10 mouse cellular contexts compared by ENCODE assay signal in the genomic region with DNA sequence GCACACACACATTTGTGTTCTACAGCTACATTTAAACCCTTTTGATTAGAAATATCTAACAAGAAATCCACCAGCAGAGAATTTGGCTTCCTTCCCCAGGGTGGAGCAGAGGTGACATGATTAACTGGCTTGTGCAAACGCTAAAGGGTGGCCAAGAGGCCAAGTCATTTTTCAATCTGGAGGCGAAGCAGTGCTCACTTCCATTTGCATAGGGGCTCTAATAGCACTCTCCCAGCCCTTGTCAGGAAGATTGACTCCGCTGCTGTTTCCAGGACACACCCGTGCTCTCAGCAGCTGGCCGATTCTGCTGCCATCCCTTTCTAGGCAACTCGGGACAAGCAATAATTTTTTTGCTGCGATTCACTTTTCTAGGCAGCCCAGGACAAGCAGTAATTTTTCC. TPM values are rescaled to one million over a fixed set of nuclear protein-coding genes. Genes with fewer than 3 reads are reported as not detected.
DNase-seq lines count a peak whose midpoint lies in the region; ATAC-seq lines count a peak whose summit lies in the region.
"Had no signal": no experiment of that assay in that cellular context is flagged by ENCODE, and none has a peak within 500 bp of the region (broad histone marks: within the 10 kb centered on the region; RNA-seq: fewer than 3 reads in every experiment).

No protein-coding gene starts in this region.

- 0 out of 2 replicates have a peak overlapping the region, but pooled peaks have one; percentile 0 for H3K4me2 ChIP-seq in kidney, embryonic 14.5 days (replicated peaks; ENCODE audit: low read depth, low read length)
- H3K4me2 ChIP-seq in neural tube, embryonic 14.5 days (ENCODE audit: low read depth, low read length): peak overlapping the region; percentile 22; the same call in 1 of the 2 replicates

- no peak overlapping the region for H3K4me3 ChIP-seq in kidney, embryonic 14.5 days (ENCODE audit: low read length)
- no peak overlapping the region for H3K4me3 ChIP-seq in neural tube, embryonic 14.5 days (ENCODE audit: low read depth, low read length)

- ATAC-seq in kidney, embryonic 14.5 days (ENCODE audit: low FRiP score, low TSS enrichment): peak; percentile 75
- peak; percentile 83; the same call in 1 of the 2 replicates for ATAC-seq in neural tube, embryonic 14.5 days (ENCODE audit: low read depth)

- H3K4me1 ChIP-seq in kidney, embryonic 14.5 days (ENCODE audit: control insufficient read depth, insufficient read depth, low read length): peaks cover 22% of the 10 kb centered on the region
- H3K4me1 ChIP-seq in neural tube, embryonic 14.5 days (ENCODE audit: control insufficient read depth, insufficient read depth, low read length): peaks cover 19% of the 10 kb centered on the region

- H3K9ac ChIP-seq in kidney, embryonic 14.5 days (ENCODE audit: low read depth, low read length): no peak overlapping the region
- H3K9ac ChIP-seq in neural tube, embryonic 14.5 days (replicated peaks; ENCODE audit: low read depth, low read length): no peak overlapping the region

- H3K36me3 ChIP-seq in kidney, embryonic 14.5 days (ENCODE audit: control insufficient read depth, insufficient read depth, low read length): no peaks in the 10 kb centered on the region
- no peaks in the 10 kb centered on the region for H3K36me3 ChIP-seq in neural tube, embryonic 14.5 days (ENCODE audit: control insufficient read depth, insufficient read depth, low read length)

- peak overlapping the region; percentile 80 for H3K27ac ChIP-seq in kidney, embryonic 14.5 days (ENCODE audit: low read depth, low read length)
- peak overlapping the region; percentile 66 for H3K27ac ChIP-seq in neural tube, embryonic 14.5 days (ENCODE audit: low read depth, low read length)

- no peaks in the 10 kb centered on the region for H3K9me3 ChIP-seq in kidney, embryonic 14.5 days (ENCODE audit: control insufficient read depth, low read length)
- H3K9me3 ChIP-seq in neural tube, embryonic 14.5 days (ENCODE audit: control insufficient read depth, low read length): no peaks in the 10 kb centered on the region

- WGBS in kidney, embryonic 14.5 days: 3% methylated on average over 7 of the region's 7 CpGs
- WGBS in neural tube, embryonic 14.5 days: 2% methylated on average over 7 of the region's 7 CpGs

- no peaks in the 10 kb centered on the region for H3K27me3 ChIP-seq in kidney, embryonic 14.5 days (ENCODE audit: control insufficient read depth, insufficient read depth, low read length)
- H3K27me3 ChIP-seq in neural tube, embryonic 14.5 days (ENCODE audit: control insufficient read depth, insufficient read depth, low read length): no peaks in the 10 kb centered on the region; the same call in 1 of the 2 replicates

- DNase-seq in lung, adult 18-20 months: peak; percentile 5 to 18
- DNase-seq in lung, postnatal 10 days: no peak
- peak; percentile 48 for DNase-seq in heart, adult 8-10 months (ENCODE audit: low spot score)
- DNase-seq in retina, postnatal 1 day: no peak
- DNase-seq in testis, postnatal 14 days (ENCODE audit: low spot score): no peak
- no peak for DNase-seq in frontal cortex, postnatal 25 days (ENCODE audit: low spot score in 2 of 2)
- DNase-seq: cerebellum, adult 11-12 months; midbrain, embryonic 14.5 days had no signal

RNA-seq across cellular contexts. Expression of gene Rbp2, which starts 11.2 kb away (rescaled TPM):
- total RNA-seq in heart, adult 8-10 months (2022): not detected
- polyA plus RNA-seq in kidney, embryonic 14.5 days (2014; fragmentation: Nextera tagmentation; extraction: Ambion mirVana): 0.51 and 0.68 TPM in 2 replicates
- 1.4 and 1.9 TPM in 2 replicates for polyA plus RNA-seq in neural tube, embryonic 14.5 days (2014; fragmentation: Nextera tagmentation; extraction: Ambion mirVana)
- polyA plus RNA-seq: midbrain, embryonic 14.5 days had no signal

Comparison
In these comparisons a context has a peak if more than half of its experiments do, and no peak if none do; other contexts are left out.
1. DNase-seq: peak in lung, adult 18-20 months (2 of 2) and heart, adult 8-10 months (single experiment); none in lung, postnatal 10 days (single experiment), retina, postnatal 1 day (single experiment), testis, postnatal 14 days (single experiment) and frontal cortex, postnatal 25 days (0 of 2).